Mouse (Mus musculus): ENCODE measurements around the gene Cdnf.

Cdnf gene

GRCm38 (mm10) chr2:3512552-3513454 is at the start of gene Cdnf, which contains the start of the genes Gm45902 and Hspa14:
Gene Cdnf, plus strand, starts transcription at chr2:3513030.
Gene Gm45902, minus strand, starts transcription at chr2:3512790.
Gene Hspa14, minus strand, starts transcription at chr2:3512814.
- DNase-seq (ENCODE audit: low spot score in 2 of 2): peak; percentile 95 to 98

GRCm38 (mm10) chr2:3473891-3474290 is 38.9 kb upstream of the Cdnf start:
- no peak for DNase-seq (ENCODE audit: low spot score in 2 of 2)

GRCm38 (mm10) chr2:3474361-3474805 is 38.4 kb upstream of the Cdnf start:
- DNase-seq (ENCODE audit: low spot score in 2 of 2): peak; percentile 56 to 58

- peak; percentile 95 to 96 for DNase-seq (ENCODE audit: low spot score in 2 of 2)
These were observed 38.0 kb upstream of the Cdnf start, which contains the start of gene Suv39h2 for GRCm38 (mm10) chr2:3474861-3475283. Gene Suv39h2, minus strand, starts transcription at chr2:3475031.

- DNase-seq (ENCODE audit: low spot score in 2 of 2): no peak
These were observed 37.0 kb upstream of the Cdnf start for GRCm38 (mm10) chr2:3475746-3476251.

- DNase-seq (ENCODE audit: low spot score in 2 of 2): no peak
These were observed 32.6 kb upstream of the Cdnf start for GRCm38 (mm10) chr2:3480239-3480638.

GRCm38 (mm10) chr2:3489816-3490215 is 23.0 kb upstream of the Cdnf start:
- no peak for DNase-seq (ENCODE audit: low spot score in 2 of 2)

GRCm38 (mm10) chr2:3493833-3494409 is 18.9 kb upstream of the Cdnf start:
- no peak for DNase-seq (ENCODE audit: low spot score in 2 of 2)

- no peak for DNase-seq (ENCODE audit: low spot score in 2 of 2)
These were observed 13.3 kb upstream of the Cdnf start for GRCm38 (mm10) chr2:3499543-3499942.

GRCm38 (mm10) chr2:3500886-3501285 is 11.9 kb upstream of the Cdnf start:
- no peak for DNase-seq (ENCODE audit: low spot score in 2 of 2)

GRCm38 (mm10) chr2:3512076-3512475 is 754 bp upstream of the Cdnf start:
- DNase-seq (ENCODE audit: low spot score in 2 of 2): no peak

GRCm38 (mm10) chr2:3522558-3522957 is 9.7 kb downstream of the Cdnf start:
- no peak for DNase-seq (ENCODE audit: low spot score in 2 of 2)

- no peak for DNase-seq (ENCODE audit: low spot score in 2 of 2)
These were observed 13.5 kb downstream of the Cdnf start for GRCm38 (mm10) chr2:3526288-3526687.

- DNase-seq (ENCODE audit: low spot score in 2 of 2): no peak
These were observed 28.7 kb downstream of the Cdnf start for GRCm38 (mm10) chr2:3541307-3542079.

- DNase-seq (ENCODE audit: low spot score in 2 of 2): no peak
These were observed 33.2 kb downstream of the Cdnf start for GRCm38 (mm10) chr2:3546055-3546454.

- peak; percentile 49 to 53 for DNase-seq (ENCODE audit: low spot score in 2 of 2)
These were observed 33.8 kb downstream of the Cdnf start for GRCm38 (mm10) chr2:3546588-3546987.

GRCm38 (mm10) chr2:3570186-3570585 is 57.4 kb downstream of the Cdnf start, which contains the start of gene Fam107b:
Gene Fam107b, plus strand, starts transcription at chr2:3570488.
- no peak for DNase-seq (ENCODE audit: low spot score in 2 of 2)

- DNase-seq (ENCODE audit: low spot score in 2 of 2): no peak
These were observed 57.8 kb downstream of the Cdnf start for GRCm38 (mm10) chr2:3570606-3571005.

GRCm38 (mm10) chr2:3573883-3574282 is 61.1 kb downstream of the Cdnf start:
- DNase-seq (ENCODE audit: low spot score in 2 of 2): no peak

GRCm38 (mm10) chr2:3575140-3575539 is 62.3 kb downstream of the Cdnf start:
- DNase-seq (ENCODE audit: low spot score in 2 of 2): no peak
